Mouse (Mus musculus): ENCODE results near the gene Map3k14.
A peak's percentile ranks its signal among the peaks of the same experiment; 100 is the strongest.

Gene Map3k14

GRCm38 (mm10) chr11:103174891-103175391 is 92.3 kb downstream of the Map3k14 start:
- DNase-seq (ENCODE audit: low spot score in 2 of 2): peak; percentile 66 to 74

DNA sequence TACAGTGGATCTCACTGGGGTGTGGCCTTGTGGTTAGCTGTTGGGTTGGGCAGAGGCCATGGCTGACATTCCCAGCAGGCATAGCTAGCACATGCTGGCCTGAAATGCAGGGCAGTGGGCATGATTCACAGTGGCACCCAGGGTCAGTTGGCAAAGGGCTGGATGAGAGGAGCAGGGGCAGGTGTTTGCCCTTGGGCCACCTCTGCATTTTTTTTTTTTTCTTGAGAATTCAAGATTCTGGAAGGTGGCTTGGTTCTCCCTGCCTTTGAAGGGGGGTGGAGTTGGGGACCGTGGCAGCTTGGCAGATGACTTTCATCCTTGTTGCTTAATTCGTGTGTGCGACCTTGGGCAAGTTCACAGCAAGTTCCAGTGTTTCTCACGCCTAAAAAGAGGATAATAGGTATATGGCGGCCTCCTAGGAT is 92.8 kb downstream of the Map3k14 start:
- no peak for DNase-seq (ENCODE audit: low spot score in 2 of 2)

- DNase-seq (ENCODE audit: low spot score in 2 of 2): no peak
These were observed 93.4 kb downstream of the Map3k14 start for GRCm38 (mm10) chr11:103173771-103174344.

- no peak for DNase-seq (ENCODE audit: low spot score in 2 of 2)
These were observed 94.1 kb downstream of the Map3k14 start for GRCm38 (mm10) chr11:103173041-103173770.

- DNase-seq (ENCODE audit: low spot score in 2 of 2): no peak
These were observed 94.8 kb downstream of the Map3k14 start for GRCm38 (mm10) chr11:103172392-103173040.

GRCm38 (mm10) chr11:103171703-103172391 is 95.4 kb downstream of the Map3k14 start:
- no peak for DNase-seq (ENCODE audit: low spot score in 2 of 2)

- no peak for DNase-seq (ENCODE audit: low spot score in 2 of 2)
These were observed 96.0 kb downstream of the Map3k14 start for GRCm38 (mm10) chr11:103171286-103171620.

DNA sequence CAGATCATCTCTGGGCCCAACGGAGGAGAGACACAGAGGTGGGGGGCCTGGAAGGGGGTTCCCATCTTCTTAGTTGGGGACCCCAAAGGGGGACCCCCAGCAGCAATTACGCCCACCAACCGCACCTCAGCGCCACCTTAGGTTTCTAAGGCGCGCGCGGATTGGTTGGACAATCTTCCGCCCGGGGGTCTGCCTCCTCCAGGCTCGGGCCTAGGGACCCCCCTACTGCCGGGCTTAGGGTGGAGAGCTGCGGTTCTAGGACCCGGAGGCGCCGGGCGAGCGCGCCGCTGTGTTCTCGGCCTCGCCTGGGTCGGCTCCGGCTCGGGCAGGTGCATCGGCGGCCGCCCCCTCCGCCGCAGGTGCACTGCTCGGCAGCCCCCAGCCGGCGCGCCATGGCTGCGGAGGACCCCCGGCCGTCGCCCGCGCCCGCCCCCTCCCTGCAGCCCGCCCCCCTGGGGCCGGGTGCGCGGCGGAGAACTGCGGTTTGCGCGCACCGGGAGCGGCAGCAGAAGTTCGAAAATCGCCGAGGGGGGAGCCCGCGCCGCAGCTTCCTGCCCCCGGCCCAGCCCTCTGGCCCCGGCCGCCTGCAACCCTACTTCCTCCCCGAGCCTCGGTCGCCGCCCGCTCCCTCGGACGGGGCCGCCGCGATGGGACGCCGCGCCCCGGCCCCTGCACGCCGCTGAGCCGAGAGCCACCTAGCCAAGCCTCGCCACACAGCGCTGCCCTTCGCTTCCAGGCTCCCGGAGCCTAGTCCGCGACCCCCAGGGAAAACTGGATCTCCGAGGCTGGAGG is 96.6 kb downstream of the Map3k14 start, which contains the start of gene Fmnl1:
Gene Fmnl1 (plus strand): TSS at position 614 of the 792 bp plus-strand sequence.
- DNase-seq (ENCODE audit: low spot score in 2 of 2): peak; percentile 60 to 66

DNA sequence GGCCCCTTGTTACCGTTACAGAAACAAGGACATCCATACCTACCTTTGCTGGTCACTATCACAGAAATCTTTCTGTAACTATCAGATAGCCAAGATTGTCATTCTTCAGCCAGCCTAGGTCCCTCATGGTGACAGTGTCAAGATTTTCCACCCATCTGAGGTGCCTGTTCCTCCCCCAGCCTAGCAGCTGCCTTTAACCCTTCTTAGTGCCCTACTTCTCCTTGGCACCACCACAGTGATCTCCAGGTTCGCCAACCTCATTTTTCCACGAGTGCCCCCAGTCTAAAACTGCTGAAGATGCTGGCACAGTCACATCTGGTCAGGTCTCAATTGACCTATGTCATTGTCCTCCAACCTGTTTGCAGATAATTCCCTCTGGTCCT is 97.2 kb downstream of the Map3k14 start:
- DNase-seq (ENCODE audit: low spot score in 2 of 2): no peak

Data from spleen, postnatal 14 days (tissue).